Mouse (Mus musculus) megakaryocyte-erythroid progenitor cell, adult 5 weeks (primary cell): ENCODE results near the gene Cplane1. TPM values are rescaled to one million over a fixed set of nuclear protein-coding genes. Genes with fewer than 3 reads are reported as not detected.

ENCODE experiments used
- polyA plus RNA-seq: library from polyadenylated mRNA; stranded (reverse); fragments of >175 nt; gene quantifications from 2 replicates; pipeline ENCODE4 v1.2.3, GENCODE M21; 2012

The Cplane1 gene
- 0.70 and 1.1 TPM in 2 replicates for polyA plus RNA-seq

DNA sequence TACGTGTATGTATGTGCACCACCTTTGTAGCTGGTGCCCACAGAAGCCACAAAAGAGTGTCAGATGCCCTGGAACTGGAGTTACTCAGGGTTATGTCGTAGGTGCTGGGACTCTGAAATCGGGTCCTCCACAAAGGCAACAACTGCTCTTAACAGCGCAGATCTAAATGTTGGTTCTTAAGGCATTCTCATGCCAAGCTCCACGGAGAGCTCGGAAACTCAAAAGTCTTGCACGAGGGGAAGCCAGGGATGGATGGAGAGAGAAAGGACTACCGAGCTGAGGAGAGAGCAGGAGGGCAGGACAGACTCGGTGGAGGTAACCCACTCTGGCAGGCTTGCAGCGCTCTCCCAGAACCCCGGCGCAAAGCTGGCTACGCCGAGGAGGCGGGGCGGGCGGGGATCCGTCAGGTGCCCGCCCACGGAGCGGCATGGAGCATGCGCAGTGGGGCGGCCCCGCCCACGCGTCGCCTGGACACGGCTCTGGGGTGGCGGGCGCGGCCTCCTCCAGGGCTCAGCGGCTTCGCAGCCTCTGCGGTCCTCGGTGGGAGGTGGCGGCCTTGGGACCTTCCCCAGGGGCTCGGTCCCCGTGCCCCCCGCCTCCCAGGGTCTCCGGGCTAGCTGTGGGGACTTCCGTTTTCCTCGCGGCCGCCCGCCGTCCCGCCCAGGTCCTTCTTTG is at the start of gene Cplane1:
Gene Cplane1 (plus strand): TSS at position 516 of the 675 bp plus-strand sequence.

Other genes with a start within 250 kb of the Cplane1 start
- 31.0 and 32.8 TPM in 2 replicates for gene Wdr70, start 69.9 kb upstream of the Cplane1 start, polyA plus RNA-seq
- gene Nup155, start 59.8 kb upstream of the Cplane1 start, polyA plus RNA-seq: 1.5 and 2.5 TPM in 2 replicates